Mouse (Mus musculus) left cerebral cortex, postnatal 25 days (tissue): ENCODE results near the gene Pcdh15. TPM values are rescaled to one million over a fixed set of nuclear protein-coding genes. Genes with fewer than 3 reads are reported as not detected.
A peak's percentile ranks its signal among the peaks of the same experiment; 100 is the strongest.

ENCODE experiments used
- DNase-seq, 2 experiments: peaks; one replicate each; pipeline ENCODE4 v3.0.0; 2022; ENCODE audit warnings: low spot score in 2 of 2, mixed read lengths in 1 of 2
- intact Hi-C: fragments of 180-260 bp; cut with DNase I; formaldehyde crosslinking; loops from one replicate; pipeline ENCODE4 v1.15.1; 2025
- total RNA-seq, 2 experiments: library from RNA; stranded (reverse); gene quantifications; 2 replicates each; pipeline ENCODE4 v1.2.3; 2021

The Pcdh15 gene
- total RNA-seq = 10 to 100 TPM; 28.5 to 34.1 TPM

DNA sequence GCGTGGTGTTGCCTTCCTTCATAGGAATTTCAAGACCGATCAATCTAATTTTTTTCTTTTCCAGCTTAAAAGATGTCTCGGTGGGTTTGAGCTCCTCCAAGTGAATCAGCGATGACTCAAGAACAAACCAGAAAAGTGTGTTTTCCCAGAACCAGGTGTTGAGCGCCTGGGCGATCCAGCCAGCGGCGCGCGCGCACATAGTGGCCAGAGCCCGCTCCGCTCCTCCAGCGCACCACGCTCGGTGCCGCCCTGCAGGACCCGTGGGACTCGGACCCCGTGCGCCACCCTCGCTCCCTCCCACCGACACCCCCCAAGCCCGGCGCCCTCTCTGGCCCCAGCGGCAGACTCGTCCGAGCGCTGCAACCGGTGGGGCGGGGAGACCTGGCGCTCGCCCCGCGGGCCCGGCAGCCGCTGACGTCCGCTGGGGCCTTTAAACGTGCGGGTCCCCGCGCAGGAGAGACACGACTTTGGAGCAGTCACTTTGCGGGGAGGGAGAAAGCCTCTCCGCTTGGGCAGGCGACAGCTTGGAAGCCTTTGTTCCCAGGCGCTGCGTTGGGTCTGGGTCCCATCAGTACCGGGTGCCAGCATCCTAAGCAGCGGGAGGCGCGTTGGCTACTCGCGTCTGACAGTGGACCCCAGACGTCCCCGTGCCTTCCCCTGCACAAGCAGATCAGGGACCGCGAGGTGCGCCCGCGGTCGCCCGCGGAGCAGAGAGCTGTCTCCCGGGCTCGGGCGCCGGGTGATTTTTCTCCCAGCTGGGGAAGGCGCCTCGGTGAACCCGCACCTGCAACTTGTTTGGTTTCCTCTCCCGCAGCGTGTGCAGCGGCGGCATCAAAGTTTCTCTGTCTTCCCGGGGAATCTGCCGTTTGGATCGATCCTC, at the start of gene Pcdh15:
TSS of gene Pcdh15 (plus strand) at position 377 of the 880 bp plus-strand sequence.
- DNase-seq = peak; percentile 52 to 58
- intact Hi-C loops = loop anchor here (5.0 to 10.0 kb wide), 4 partner anchors 77 to 1674 kb away; partner anchors contain the start of gene Zwint

DNA sequence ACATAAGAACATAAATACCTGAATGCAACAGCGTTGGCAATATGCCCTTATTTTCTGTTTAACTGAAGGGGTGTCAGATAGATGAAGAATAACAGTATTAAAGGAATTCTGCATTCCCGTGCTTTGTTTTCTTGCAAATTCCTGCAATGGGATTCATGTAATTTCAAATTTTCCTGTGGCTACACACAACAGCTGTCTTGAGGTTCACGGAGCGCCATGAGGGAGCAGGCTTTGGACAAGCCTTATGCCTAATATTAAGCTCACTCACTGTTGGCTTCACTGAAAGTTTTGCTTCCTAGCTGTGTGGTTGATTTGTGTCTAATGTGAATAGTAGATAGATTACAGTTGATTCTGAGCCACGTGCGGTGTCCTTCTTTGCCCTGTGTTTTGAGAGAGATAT, 47.1 kb upstream of the Pcdh15 start:
- intact Hi-C loops = no loop called here
- no peak for DNase-seq

DNA sequence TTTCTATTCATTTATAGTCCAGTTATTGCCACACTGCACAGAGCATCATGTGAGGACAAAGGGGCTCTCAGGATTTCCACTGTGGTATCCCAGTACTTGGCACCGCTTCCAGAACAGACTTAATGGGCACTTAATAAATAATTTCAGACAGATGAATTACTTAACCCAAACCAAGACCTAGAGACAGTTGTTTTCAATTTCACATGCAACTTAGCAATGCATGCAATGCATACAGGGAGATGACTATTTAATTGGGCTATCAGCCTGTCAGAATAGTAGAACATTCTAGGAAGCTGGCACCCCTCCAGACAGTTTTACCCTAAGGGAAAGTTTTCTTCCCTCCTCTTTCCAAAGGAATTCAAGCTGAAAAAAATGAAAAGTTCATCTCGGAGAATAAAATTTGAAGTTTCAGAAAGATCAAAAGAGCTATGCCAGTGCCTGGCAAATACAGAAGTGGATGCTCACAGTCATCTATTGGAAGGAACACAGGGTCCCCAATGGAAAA, 39.4 kb upstream of the Pcdh15 start:
- intact Hi-C loops = no loop called here
- no peak for DNase-seq

DNA sequence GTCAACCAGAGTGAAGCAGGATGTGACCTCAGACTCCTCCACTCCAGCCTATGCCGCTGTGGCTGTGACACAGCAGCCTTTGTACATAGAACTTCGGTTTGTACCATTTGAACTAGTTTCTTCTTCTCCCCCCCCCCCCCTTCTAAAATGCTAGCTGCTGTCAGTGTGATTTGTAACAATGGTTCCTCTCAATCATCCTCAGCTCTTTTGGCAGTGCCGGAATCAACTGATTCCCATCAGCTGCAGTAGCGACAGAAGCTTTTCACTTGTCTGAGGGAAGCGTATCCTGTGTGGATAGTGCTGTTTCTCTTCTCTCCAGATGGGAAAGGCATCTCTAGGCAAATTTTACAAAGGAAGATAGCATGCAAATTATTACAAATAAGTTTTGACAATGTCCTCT, 12.4 kb upstream of the Pcdh15 start:
- no peak for DNase-seq
- intact Hi-C loops = no loop called here

DNA sequence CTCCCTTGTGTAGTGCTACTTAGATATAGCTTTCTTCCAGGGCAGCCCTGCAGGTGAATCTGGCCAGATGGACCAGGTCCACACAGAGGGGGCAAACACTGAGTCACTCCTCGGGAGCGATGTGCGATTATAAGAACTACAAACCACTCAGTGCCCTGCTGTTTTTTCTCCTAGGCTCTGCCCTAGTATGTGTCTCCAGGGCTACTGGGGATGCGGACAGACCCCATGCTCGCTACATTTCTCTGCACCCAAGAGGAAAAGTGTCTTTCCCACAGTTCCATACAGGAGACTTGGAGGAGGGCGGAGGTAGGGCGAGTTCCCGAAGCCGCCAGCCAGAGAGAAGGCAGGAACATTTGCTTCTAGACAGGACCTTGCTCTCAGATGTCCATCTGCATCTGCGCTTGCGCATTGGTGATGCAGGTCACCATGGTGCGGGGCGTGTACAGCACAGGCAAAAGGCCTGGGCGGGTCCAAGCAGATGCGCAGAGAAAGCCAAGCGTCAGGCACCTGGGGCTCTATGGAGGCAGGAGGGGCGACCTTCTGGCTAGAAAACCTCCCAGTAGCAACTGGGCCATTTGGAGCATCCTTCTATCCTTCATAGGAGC, 2.5 kb upstream of the Pcdh15 start:
- intact Hi-C loops = loop anchor here (5.0 to 10.0 kb wide), 4 partner anchors 74 to 1672 kb away; partner anchors contain the start of gene Zwint
- peak; percentile 67 to 86 for DNase-seq

DNA sequence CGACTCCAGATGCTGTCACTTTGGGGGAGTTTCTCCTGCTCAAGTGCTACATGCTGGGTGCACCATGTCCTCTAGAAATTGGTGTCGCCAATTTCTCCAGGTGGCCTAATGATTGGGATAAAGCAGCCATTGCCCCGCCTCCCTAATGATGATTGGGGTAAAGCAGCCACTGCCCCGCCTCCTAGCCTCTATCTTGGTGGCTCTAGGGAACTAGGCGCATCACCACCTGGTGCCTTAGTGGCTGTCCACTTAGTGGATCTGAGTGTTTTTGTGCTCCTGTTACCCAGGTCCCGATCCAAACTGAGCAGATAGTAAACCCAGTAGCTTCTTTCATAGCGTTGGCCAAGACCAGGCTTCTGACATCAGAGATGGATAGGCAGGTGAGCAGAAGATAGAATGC, 2.0 kb upstream of the Pcdh15 start:
- DNase-seq = peak; percentile 49 to 62
- intact Hi-C loops = loop anchor here (5.0 to 10.0 kb wide), 4 partner anchors 75 to 1672 kb away; partner anchors contain the start of gene Zwint

DNA sequence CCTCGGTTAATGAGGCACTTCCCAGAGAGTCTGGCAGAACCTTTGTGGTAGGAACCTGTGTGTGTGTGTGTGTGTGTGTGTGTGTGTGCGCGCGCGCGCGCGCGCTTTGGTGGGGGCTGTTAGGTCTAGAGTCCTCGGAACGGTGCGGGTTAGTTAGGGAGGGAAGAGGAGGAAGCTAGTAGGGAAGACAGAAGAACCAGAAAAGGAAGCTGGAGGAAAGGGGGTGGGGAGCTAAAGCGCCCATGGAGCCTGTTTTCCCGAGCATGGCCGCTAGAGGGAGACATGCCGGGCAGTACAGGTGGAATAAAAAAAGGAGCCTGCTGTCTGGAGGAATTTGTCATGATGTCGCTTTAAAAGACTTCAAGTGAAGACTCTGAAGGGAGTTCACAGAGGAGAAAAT, 1.2 kb upstream of the Pcdh15 start:
- intact Hi-C loops = loop anchor here (5.0 to 10.0 kb wide), 4 partner anchors 76 to 1673 kb away; partner anchors contain the start of gene Zwint
- DNase-seq = peak; percentile 86 to 93

DNA sequence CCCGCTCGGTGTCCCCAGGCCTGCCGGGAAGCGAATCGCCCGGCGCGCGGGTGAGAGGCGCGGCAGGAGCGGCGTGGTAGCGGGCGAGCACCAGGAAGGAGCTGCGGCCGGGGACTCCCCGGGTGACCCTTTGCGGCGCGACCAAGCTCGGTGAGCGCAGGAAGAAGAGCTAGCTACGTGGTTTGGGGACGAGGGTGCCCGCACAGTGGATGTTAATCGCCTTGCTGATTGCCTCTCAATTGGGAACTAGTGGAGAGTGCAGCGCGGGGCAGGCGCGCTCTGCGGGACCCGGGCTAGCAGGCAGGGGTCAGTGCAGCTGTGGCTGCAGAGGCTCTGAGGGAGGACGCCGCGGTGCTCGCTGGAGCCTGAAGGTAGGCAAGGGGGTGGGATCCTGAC, 702 bp downstream of the Pcdh15 start:
- intact Hi-C loops = loop anchor here (5.0 to 10.0 kb wide), 7 partner anchors 78 to 1675 kb away; partner anchors contain the start of gene Zwint
- peak in 1 of 2 experiments; percentile 50 for DNase-seq

DNA sequence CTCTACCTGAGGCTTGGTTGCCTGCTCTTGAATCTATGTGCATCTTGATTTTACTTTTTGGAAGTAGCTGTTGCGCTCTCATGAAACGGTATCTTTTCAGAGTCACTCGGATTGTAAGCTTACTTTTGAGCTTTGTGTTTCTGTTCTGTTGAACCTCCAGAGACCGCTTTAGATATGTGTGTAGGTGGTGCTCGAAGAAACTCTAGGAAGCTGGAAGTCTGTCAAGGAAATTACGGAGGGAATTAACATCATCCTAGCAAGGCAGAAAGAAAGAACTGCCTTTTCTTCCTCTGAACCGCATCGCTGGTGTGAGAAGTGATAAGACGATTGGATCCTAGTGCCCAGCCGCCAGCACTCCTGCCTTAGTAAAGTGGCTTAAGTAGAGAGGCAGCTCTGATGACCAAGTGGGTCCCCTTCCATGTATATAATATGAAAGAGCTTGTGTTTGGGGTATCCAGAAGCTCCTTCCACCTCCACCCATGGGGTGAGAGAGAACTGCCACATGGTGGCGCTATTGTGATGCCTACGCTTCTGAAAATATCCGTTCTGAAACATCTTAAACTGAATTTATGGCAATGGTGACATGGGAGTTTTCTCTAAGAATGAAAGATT, 4.3 kb downstream of the Pcdh15 start:
- intact Hi-C loops = loop anchor here (5.0 to 10.0 kb wide), 3 partner anchors 311 to 1359 kb away; no protein-coding TSS in a partner anchor
- DNase-seq = peak; percentile 56 to 89

DNA sequence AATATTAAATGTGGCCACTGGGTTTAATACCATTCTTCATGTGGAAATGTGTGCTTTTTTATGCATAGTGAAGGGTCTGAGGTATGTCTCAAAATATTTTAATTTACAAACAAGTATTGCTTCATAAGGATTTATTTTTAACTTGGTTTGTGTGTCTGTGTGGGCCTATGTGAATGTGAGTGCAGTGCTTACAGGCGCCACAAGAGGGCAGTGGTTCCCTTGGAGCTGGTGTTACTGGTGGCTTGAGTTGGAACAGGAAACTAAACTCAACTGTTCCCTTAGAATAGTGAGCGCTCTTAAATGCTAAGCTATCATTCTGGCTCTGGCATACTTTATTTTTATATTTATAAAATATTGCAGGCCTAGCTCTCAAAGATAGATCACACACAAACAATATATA, 6.8 kb downstream of the Pcdh15 start:
- peak in 1 of 2 experiments; percentile 42 for DNase-seq
- intact Hi-C loops = loop anchor here (10.0 kb wide), 1 partner anchor 309 kb away; no protein-coding TSS in a partner anchor

DNA sequence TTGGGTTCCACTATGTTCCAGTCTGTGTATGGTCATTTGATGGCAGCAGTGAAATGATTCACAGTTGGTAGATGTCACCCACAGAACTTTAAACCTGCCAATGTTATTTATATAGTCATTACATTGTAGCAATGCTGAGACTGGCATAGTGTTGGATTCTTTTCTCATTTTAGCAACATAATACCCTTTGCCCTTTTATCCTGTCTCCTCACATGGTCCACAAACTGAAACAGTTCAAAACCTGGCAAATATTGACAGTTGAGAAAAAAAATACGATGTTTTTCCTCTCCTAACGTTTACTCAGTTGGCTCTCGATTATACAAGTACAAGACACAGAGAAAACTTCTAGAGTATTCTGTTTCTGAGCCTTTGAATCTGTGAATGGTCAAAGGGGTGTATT, 38.8 kb downstream of the Pcdh15 start:
- DNase-seq = no peak

DNA sequence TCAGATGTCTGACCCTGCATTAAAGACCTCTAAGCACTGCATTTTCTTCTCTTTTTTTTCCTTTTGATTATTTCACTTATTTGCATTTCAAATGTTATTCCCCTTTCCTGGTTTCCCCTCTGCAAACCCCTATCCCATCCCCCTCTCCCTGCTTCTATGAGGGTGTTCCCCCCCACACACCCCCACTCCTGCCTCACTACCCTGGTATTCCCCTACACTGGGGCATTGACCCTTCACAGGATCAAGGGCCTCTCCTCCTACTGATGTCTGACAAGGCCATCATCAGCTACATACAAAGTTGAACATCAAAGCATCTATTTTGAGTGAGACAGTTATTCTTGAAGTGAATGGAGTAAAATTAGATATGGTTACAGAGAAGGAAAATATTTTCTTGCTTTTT, 48.4 kb downstream of the Pcdh15 start:
- DNase-seq = no peak
- intact Hi-C loops = no loop called here

More for the DNA sequence above, 38.8 kb downstream of the Pcdh15 start:
- intact Hi-C loops = no loop called here

DNA sequence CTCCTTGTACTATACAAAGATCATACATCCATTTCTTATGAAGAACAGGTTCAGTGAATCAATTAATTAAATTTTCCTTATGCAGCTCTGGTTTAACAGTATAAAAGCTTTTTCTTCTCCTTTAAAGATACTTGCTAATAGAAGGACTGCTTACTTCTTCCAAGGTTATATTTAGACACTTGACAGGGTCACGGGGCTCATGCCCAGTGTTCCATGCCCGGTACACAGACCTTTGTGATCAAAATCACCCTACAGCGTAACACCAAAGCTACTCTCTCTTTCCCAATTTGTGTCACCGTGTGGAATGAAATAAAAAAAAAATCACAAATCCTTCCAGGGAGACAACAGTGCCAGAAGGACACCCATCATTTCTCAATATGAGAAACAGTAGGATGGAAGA, 48.8 kb downstream of the Pcdh15 start:
- intact Hi-C loops = no loop called here
- DNase-seq = no peak

DNA sequence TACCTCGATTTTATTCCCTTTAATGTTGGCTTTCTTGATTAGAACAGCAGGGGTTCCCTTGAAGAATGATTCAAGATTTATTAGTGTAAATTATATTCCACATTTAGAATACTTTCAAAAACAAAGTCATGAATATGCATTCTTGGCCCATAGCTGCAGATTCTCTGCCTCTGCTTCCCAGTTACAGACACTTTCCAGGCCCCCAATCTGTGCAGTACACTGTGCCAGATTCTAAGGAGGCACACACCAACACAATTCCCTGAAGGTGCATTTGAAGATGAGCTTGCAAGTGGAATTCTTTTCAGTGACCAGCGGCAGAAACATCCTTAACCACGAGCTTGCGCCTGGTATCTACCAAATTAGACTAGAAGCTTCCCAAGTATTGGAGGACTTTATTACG, 55.4 kb downstream of the Pcdh15 start:
- intact Hi-C loops = no loop called here
- peak; percentile 9 to 77 for DNase-seq

DNA sequence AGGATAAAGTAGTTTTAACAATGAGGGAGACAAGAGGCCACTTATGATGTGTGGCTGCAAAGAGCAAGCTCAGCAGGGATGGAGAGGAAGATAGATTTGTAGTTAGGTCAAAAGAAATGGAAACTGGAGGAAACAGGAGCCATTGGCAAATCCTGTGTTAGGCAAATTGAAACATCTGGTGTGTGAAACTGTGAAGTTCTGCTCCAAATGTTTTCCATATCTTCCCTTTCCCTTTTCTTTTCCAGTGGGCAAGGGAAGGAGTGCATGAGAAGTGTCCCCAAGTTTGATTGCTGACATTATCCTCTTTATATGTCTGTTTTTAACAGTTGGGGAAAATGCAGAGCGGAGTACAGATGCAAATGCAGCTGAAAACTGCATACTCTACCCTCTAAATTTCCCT, 62.6 kb downstream of the Pcdh15 start:
- DNase-seq = peak in 1 of 2 experiments; percentile 58

DNA sequence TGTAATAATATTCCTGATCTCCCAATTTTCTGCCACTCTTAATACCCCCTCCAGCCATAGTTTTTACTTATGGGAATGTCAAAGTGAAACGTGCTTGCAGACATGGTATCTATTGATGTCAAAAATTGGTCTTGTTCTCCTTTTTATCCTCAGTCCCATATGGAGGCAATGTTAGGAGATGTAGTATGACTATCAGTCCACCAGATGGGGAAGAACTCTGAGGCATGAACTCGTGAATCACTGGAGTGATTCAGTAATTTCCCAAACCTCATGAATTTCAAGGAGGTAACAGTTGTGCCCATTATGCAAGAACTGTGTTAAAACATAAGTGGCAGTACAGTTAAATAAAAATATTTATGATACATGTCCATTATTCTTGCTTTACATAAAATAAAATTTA, 116.9 kb downstream of the Pcdh15 start:
- intact Hi-C loops = no loop called here
- peak in 1 of 2 experiments; percentile 14 for DNase-seq

More for the DNA sequence above, 62.6 kb downstream of the Pcdh15 start:
- intact Hi-C loops = no loop called here

DNA sequence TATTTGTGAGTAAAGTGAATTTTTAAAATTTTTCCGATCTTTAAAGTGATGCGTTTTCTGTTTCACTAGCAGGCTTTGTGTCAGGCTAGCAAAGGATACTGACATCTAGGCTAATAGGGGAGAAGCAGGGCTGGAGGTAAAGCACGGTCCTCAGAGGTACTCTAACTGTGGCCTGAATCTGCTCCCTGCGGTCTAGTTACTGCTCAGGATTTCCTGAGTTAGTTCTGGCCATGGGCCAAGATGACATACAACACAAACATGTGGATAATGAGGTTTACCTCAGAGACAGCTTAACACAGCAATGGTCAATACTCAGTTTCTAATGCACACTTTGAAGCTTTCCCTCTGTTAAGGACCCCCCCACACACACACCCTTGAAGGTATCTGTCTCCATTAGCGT, 143.2 kb downstream of the Pcdh15 start:
- intact Hi-C loops = no loop called here
- no peak for DNase-seq

DNA sequence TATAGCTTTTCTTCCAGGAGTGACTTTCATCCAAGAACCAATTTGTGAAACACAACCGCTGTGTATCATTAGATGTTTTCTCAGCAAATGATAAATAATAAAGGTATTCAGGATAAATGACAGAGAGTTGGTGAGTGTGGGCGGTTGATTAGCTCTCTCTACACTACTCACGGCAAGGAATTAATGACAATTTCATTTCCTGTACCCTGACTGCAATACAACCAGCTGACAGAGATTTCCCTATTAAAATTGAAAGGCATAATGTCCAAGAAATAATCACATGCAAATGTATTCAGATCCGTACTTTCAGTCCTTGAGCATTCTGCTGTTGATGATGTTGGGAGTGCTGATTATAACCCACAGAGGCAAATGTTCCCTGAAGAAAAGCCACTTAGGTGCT, 181.3 kb downstream of the Pcdh15 start:
- intact Hi-C loops = no loop called here
- no peak for DNase-seq

DNA sequence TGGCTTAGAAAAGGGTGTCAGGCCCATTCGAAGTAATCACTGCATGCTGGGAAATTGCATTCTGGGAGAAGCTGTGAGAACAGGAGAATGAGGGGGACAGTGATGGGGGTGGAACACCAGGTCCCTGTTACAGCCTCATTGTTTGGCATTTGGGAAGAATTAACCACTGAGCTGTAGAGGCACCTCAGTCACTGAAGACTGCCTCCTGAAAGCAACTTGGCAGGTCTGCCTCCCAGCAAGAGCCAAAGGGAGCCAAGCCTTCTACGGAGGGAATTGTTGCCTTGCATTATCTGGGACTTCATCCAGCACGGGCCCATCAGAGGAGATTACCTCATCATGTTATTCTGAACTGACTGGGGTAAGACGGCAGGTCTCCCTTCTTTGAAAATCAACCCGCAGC, 197.3 kb downstream of the Pcdh15 start:
- intact Hi-C loops = no loop called here
- DNase-seq = peak in 1 of 2 experiments; percentile 43

DNA sequence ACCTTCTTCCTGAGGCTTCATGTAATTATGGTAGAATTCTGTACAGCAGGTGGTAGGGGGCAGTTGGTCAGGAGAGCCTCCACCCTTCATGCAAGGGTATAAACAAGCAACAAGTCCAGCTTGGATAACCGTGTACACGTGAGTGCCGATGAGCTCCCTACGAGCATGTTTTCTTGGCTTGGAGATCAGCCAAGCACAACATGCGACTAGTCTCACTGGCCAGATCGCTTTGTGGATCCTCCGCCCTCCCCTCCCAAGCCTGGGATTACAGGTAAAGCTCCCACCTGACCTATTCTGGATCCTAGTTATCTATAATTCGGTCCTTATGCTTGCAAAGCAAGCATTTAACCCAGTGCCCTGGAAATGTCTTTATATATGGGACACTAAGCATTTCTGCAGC, 202.8 kb downstream of the Pcdh15 start:
- intact Hi-C loops = no loop called here
- no peak for DNase-seq
